Mouse (Mus musculus) heart, adult 2 months (tissue): Measurements from ENCODE around the gene Olfr699.

ENCODE experiments used
- CTCF ChIP-seq: fragments of 200-600 bp; IDR thresholded peaks from 2 replicates; pipeline ENCODE4 v1.8.1; 2022; ENCODE audit warnings: antibody characterized with exemption, mild to moderate bottlenecking, moderate library complexity
- EP300 ChIP-seq: fragments of 200-500 bp; IDR thresholded peaks from 2 replicates; pipeline ENCODE4 v1.6.1; 2011; ENCODE audit warnings: low read depth, low read length, control low read depth; ENCODE audit not compliant: insufficient read depth

DNA sequence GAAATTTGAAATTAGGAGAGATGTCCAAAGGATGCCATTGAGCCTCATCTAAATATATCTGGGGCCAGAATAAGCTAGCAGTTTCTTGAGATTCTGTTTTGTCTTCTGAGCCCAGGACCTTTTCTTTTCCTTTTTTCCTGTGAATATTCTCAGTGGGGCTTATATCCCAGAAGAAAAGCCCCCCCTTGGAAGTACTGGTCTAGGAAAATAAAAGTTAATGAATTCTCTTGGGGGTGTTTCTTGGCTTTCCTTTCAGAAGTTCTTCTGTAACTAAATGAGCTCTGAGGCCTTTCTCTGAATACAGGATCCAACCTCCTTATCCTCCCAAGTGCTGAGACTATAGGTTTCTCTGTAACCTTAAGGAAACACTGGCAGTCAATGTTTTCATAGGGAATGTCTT, 37.7 kb downstream of the Olfr699 start, which contains the start of gene Olfr698:
- TF ChIP-seq CTCF (no peak), EP300 (no peak)
